Mouse (Mus musculus): ENCODE measurements around the gene Rplp2.

DNA sequence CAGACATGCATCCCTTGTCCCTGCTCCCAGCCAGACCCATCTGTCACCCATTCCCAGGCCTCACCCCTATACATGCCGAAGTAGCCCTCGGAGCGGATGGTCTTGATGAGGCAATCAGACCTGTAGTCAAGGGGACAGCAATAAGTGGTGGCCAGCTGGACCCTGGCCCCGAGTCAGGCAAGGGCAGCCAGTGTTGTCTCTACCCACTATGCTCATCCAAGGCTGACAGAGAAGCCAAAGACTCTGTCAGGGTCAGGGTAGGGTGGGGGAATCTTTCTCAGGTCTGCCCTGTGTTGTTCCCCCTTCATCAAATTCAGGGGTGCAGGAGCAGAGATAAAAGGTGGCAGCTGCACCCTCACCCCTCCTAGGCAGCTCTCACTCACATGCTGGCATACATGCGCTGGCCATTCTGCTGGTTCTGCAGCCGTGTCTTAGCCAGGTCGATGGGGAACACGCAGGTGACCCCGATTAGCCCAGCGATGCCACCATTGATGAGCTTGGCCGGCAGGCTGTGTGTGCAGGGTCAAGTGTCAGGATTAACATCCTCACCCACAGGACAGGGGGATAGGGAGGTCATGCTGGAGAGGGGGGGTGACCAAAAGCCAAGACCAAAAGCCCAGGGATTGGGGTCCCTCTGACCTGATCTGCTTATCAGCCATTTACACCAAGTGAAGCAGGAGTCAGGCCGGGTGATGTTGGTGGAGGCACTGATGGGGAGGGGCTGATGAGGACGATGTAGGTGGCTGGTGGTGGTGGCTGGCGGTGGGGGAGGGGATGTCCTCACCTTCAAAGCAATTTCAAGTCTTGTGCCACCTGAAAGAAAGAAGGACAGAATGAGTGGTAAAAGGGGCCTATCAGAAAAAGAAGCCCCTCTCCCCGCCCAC lies 13.4 kb upstream of the Rplp2 start:
- TF ChIP-seq CTCF (IDR thresholded peaks at IDR 0.05; ENCODE audit: low read depth, low read length) (no peak), POLR2A (IDR thresholded peaks at IDR 0.05; ENCODE audit: insufficient read depth, low read length) (no peak), EP300 (IDR thresholded peaks at IDR 0.05; ENCODE audit: insufficient read depth, low read depth, low read length) (no peak)
